In the genomic region with DNA sequence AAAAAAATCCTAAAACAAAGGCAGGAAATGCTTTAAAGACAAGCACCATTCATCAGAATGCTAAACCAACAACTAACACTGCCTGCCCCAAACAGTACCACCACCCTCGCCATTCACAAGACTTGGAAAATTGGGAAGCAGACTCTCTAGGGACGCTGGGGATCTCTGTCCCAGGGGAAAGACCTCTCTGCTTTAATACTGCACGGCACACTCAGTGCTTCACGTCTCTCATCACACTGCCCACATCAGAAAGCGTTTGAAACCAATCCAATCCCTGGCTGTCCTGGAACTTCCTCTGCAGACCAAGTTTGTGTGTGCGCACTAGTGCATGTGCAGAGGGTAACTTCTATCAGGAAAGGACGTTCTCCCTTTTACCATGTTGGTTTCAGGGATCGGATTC, we compare ENCODE assay signal across 12 mouse cellular contexts. TPM values are rescaled to one million over a fixed set of nuclear protein-coding genes. Genes with fewer than 3 reads are reported as not detected.
A peak's percentile ranks its signal among the peaks of the same experiment; 100 is the strongest.
DNase-seq lines count a peak whose midpoint lies in the region; ATAC-seq lines count a peak whose summit lies in the region.
"Had no signal": no experiment of that assay in that cellular context is flagged by ENCODE, and none has a peak within 500 bp of the region (broad histone marks: within the 10 kb centered on the region; RNA-seq: fewer than 3 reads in every experiment).

No protein-coding gene starts in this region.

- no peak for DNase-seq in heart, postnatal 25 days (ENCODE audit: low spot score)
- no peak for DNase-seq in neural tube, embryonic 10.5 days (ENCODE audit: extremely low spot score, low spot score)
- peak; percentile 15 to 49 for DNase-seq in kidney, adult 8-10 months
- DNase-seq: right cerebral cortex, postnatal 14 days had no signal

- H3K9ac ChIP-seq in heart, embryonic 13.5 days, result peak overlapping the region; percentile 37; the same call in 1 of the 2 replicates
- H3K9ac ChIP-seq in neural tube, embryonic 12.5 days, result no peak overlapping the region
- no peak overlapping the region for H3K9ac ChIP-seq in neural tube, embryonic 15.5 days (replicated peaks)
- H3K9ac ChIP-seq in forebrain, embryonic 15.5 days (replicated peaks), result no peak overlapping the region

- no peak for ATAC-seq in heart, embryonic 13.5 days (ENCODE audit: extremely low read depth, insufficient number of reproducible peaks, low FRiP score, low TSS enrichment)
- no peak for ATAC-seq in neural tube, embryonic 12.5 days (ENCODE audit: low FRiP score, low read depth)
- ATAC-seq in neural tube, embryonic 15.5 days (ENCODE audit: low FRiP score), result no peak
- no peak for ATAC-seq in megakaryocyte, adult 5-6 weeks (ENCODE audit: poor library complexity, severe bottlenecking)
- ATAC-seq in forebrain, embryonic 15.5 days (replicated peaks), result no peak
- ATAC-seq: activated CD4-positive, CD25-positive, alpha-beta regulatory T cell, adult 4 months; forebrain, embryonic 14.5 days had no signal

- peaks cover 33% of the 10 kb centered on the region for H3K36me3 ChIP-seq in heart, embryonic 13.5 days
- peaks cover 12% of the 10 kb centered on the region; the same call in 1 of the 2 replicates for H3K36me3 ChIP-seq in neural tube, embryonic 12.5 days
- peaks cover 12% of the 10 kb centered on the region; the same call in 1 of the 2 replicates for H3K36me3 ChIP-seq in neural tube, embryonic 15.5 days
- H3K36me3 ChIP-seq in forebrain, embryonic 15.5 days, result 0 out of 2 replicates have a peak, but pooled peaks cover under 1% of the 10 kb centered on the region

- intact Hi-C loops in heart, postnatal 25 days (cut with DNase I), result no loop called here

- no peak overlapping the region for H3K4me3 ChIP-seq in heart, embryonic 13.5 days
- H3K4me3 ChIP-seq in neural tube, embryonic 12.5 days, result no peak overlapping the region
- H3K4me3 ChIP-seq in neural tube, embryonic 15.5 days (replicated peaks), result no peak overlapping the region
- H3K4me3 ChIP-seq in forebrain, embryonic 15.5 days, result no peak overlapping the region

- H3K4me2 ChIP-seq in heart, embryonic 13.5 days, result peak overlapping the region; percentile 32
- peak overlapping the region; percentile 14; the same call in 1 of the 2 replicates for H3K4me2 ChIP-seq in neural tube, embryonic 12.5 days (replicated peaks)
- H3K4me2 ChIP-seq in neural tube, embryonic 15.5 days, result 0 out of 2 replicates have a peak overlapping the region, but pooled peaks have one; percentile 7
- H3K4me2 ChIP-seq in forebrain, embryonic 15.5 days (replicated peaks), result no peak overlapping the region

- 53% methylated on average over 8 of the region's 8 CpGs for WGBS in heart, embryonic 13.5 days
- 56% methylated on average over 8 of the region's 8 CpGs for WGBS in neural tube, embryonic 12.5 days
- 42% methylated on average over 8 of the region's 8 CpGs for WGBS in neural tube, embryonic 15.5 days
- WGBS in forebrain, embryonic 15.5 days, result 74% methylated on average over 8 of the region's 8 CpGs

- H3K9me3 ChIP-seq in heart, embryonic 13.5 days, result no peaks in the 10 kb centered on the region
- H3K9me3 ChIP-seq in neural tube, embryonic 12.5 days, result no peaks in the 10 kb centered on the region
- no peaks in the 10 kb centered on the region for H3K9me3 ChIP-seq in neural tube, embryonic 15.5 days (replicated peaks)
- H3K9me3 ChIP-seq in forebrain, embryonic 15.5 days, result no peaks in the 10 kb centered on the region

- H3K27ac ChIP-seq in heart, embryonic 13.5 days (replicated peaks), result 0 out of 2 replicates have a peak overlapping the region, but pooled peaks have one; percentile 3
- H3K27ac ChIP-seq in neural tube, embryonic 12.5 days, result no peak overlapping the region
- H3K27ac ChIP-seq in neural tube, embryonic 15.5 days (replicated peaks), result peak overlapping the region; percentile 57
- H3K27ac ChIP-seq in forebrain, embryonic 15.5 days (replicated peaks), result no peak overlapping the region

- peaks cover 35% of the 10 kb centered on the region for H3K4me1 ChIP-seq in heart, embryonic 13.5 days
- H3K4me1 ChIP-seq in neural tube, embryonic 12.5 days, result peaks cover 31% of the 10 kb centered on the region
- H3K4me1 ChIP-seq in neural tube, embryonic 15.5 days, result peaks cover 37% of the 10 kb centered on the region
- H3K4me1 ChIP-seq in forebrain, embryonic 15.5 days, result peaks cover 23% of the 10 kb centered on the region

- H3K27me3 ChIP-seq in heart, embryonic 13.5 days (replicated peaks), result no peaks in the 10 kb centered on the region
- no peaks in the 10 kb centered on the region for H3K27me3 ChIP-seq in neural tube, embryonic 12.5 days (replicated peaks)
- no peaks in the 10 kb centered on the region for H3K27me3 ChIP-seq in neural tube, embryonic 15.5 days (replicated peaks)
- no peaks in the 10 kb centered on the region for H3K27me3 ChIP-seq in forebrain, embryonic 15.5 days
- H3K27me3 ChIP-seq: CH12.LX had no signal

RNA-seq across cellular contexts. Expression of a gene that starts 4.6 kb away (rescaled TPM):
- polyA plus RNA-seq in heart, embryonic 13.5 days (2015; fragmentation: Nextera tagmentation; extraction: Ambion mirVana), result 125 and 133 TPM in 2 replicates
- total RNA-seq in heart, postnatal 25 days (2021), result 10 to 100 TPM; 34.2 to 35.2 TPM
- polyA plus RNA-seq in neural tube, embryonic 12.5 days (2016; fragmentation: Nextera tagmentation; extraction: Ambion mirVana), result 169 and 171 TPM in 2 replicates
- polyA plus RNA-seq in neural tube, embryonic 15.5 days (2015; fragmentation: Nextera tagmentation; extraction: Ambion mirVana), result 207 and 210 TPM in 2 replicates
- 200 and 220 TPM in 2 replicates for total RNA-seq in megakaryocyte, adult 5-6 weeks (2015)
- total RNA-seq in megakaryocyte, adult 5-6 weeks (2017), result 141 and 153 TPM in 2 replicates
- 156 and 171 TPM in 2 replicates for polyA plus RNA-seq in forebrain, embryonic 15.5 days (2015; fragmentation: Nextera tagmentation; extraction: Ambion mirVana)

RNA-seq across cellular contexts. Expression of a gene that starts 43.9 kb away (rescaled TPM):
- 45.5 and 49.4 TPM in 2 replicates for polyA plus RNA-seq in heart, embryonic 13.5 days (2015; fragmentation: Nextera tagmentation; extraction: Ambion mirVana)
- total RNA-seq in heart, postnatal 25 days (2021), result 10 to 100 TPM; 25.7 to 28.3 TPM
- 71.3 and 81.3 TPM in 2 replicates for polyA plus RNA-seq in neural tube, embryonic 12.5 days (2016; fragmentation: Nextera tagmentation; extraction: Ambion mirVana)
- 76.4 and 86.5 TPM in 2 replicates for polyA plus RNA-seq in neural tube, embryonic 15.5 days (2015; fragmentation: Nextera tagmentation; extraction: Ambion mirVana)
- 48.6 and 68.4 TPM in 2 replicates for total RNA-seq in megakaryocyte, adult 5-6 weeks (2015)
- total RNA-seq in megakaryocyte, adult 5-6 weeks (2017), result 71.0 and 86.9 TPM in 2 replicates
- polyA plus RNA-seq in forebrain, embryonic 15.5 days (2015; fragmentation: Nextera tagmentation; extraction: Ambion mirVana), result 90.8 and 94.2 TPM in 2 replicates

Comparison
In these comparisons a context has a peak if more than half of its experiments do, and no peak if none do; other contexts are left out.
1. H3K27ac ChIP-seq: peak in heart, embryonic 13.5 days (single experiment) and neural tube, embryonic 15.5 days (single experiment); none in neural tube, embryonic 12.5 days (single experiment) and forebrain, embryonic 15.5 days (single experiment).
2. DNase-seq: peak in kidney, adult 8-10 months (2 of 2); none in heart, postnatal 25 days (single experiment) and neural tube, embryonic 10.5 days (single experiment).